Mouse (Mus musculus) kidney, postnatal 14 days (tissue): ENCODE results near the gene Lcp1.
"Not testable (repeated sequence)": the region's sequence is repeated elsewhere in the genome, so short reads cannot be mapped to it uniquely, and the experiment has no call there.

Experiments used
- DNase-seq: peaks from one replicate; pipeline ENCODE4 v3.0.0; 2022; ENCODE audit warnings: mixed read lengths

Gene Lcp1

GRCm38 (mm10) chr14:75130501-75131318, at the start of gene Lcp1, which contains the start of gene Lrrc63:
TSS of gene Lcp1 (plus strand) at chr14:75131101.
TSS of gene Lrrc63 (minus strand) at chr14:75130881.
- peak; percentile 89 for DNase-seq

DNA sequence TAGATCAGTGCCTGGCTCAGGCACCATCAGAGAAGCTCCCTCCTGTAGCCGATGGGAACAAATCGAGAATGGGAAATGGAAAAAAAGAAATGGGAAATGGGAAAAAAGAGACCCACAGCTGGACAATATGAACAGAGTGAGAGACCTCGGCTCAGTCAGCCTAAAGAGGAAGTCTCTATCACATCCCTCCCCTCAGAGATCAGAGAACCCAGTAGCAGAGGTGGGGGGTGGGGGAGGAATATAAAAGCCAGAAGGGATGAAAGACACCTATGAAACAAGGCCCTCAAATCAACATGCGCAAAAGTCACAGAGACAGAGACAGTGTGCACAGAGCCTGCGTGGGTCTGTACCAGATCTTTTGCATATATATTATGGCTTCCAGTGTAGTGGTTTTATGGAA, 27.9 kb upstream of the Lcp1 start:
- no peak for DNase-seq

DNA sequence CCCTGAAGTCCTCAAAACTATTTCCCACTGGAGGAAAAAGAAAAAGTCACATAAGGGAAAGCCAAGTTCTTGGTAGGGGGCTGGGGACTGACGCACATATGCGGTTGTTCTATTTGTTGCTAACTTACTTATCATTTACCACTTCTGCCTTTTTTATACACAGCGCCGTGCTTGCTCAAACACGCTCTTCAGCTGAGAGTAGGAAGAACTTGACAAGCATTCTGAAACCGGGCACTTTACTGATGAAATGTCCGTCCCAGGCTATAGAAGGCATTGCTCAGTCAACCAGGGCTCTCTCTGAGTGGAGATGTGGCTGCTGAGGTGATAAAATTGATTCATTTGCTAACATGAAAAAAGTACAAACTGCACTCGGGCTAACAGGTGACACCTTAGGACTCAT, 9.2 kb upstream of the Lcp1 start:
- DNase-seq: no peak

DNA sequence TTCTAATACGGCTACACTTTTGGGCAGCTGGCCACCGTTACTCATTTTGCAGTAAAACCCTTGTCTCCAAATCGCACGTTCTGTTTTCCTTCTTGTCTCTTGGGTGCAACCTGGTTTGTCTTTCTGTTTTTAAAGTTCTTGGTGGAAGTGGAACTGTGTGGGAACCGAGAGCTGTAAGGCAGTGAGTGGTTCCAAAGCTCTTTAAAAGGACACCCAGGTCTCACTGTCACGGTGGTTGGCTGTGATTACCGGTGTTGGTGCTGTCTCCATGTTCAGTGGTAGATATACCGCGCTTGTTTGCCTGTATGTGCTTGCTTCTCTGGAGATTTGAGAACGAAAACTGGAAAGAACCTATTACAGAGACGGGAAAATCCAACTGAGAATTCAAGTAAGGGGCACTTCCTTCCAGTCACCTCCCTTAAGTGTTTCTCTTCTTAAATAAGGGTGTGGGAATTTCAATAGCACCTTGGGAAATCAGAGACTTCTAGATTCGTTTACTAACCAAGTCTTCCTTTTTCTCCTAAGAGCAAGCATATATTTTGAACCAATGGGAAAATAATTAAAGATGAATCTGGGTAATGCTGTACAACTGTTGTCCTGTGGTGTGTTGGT, 529 bp downstream of the Lcp1 start:
- DNase-seq: no peak

DNA sequence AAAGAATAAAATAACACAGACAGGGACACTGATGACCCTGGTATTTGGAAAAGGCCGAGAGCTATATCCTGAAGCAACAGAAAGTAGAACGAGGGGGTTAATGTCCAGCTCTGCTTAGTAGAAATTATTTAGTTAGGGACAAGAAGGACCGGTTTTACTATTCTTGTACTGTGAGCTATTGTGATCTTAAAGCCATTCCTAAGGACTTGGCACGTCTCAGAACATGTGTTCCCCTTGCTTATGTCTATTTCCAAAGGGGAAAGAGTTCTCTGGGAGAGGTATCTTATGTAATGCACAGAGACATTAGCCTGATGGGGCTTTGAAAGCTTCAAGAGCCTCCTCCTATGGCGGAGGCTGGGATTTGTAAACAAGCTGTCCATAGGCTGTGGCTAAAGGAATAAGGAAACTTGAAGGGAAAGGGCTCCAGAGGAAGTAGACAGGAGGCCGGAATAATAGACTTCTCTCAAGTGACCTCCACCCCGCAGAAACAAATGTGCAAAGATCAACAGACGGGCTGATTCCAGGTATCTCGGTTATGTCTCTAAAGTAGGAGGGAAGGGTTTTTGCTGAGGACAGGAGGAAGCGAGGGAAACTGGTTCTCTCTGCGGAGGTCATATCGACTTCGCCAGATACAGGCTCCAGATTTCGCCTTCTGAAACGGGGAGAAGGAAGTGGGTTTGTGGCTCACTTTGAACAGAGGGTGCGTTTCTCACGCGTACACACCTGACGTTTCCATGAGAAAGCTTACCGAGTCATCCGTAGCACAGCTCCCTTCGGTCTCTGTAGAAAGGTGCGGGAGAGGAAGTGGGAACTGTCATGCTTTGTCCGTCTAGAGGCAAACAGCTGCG, 5.4 kb downstream of the Lcp1 start:
- DNase-seq: no peak

DNA sequence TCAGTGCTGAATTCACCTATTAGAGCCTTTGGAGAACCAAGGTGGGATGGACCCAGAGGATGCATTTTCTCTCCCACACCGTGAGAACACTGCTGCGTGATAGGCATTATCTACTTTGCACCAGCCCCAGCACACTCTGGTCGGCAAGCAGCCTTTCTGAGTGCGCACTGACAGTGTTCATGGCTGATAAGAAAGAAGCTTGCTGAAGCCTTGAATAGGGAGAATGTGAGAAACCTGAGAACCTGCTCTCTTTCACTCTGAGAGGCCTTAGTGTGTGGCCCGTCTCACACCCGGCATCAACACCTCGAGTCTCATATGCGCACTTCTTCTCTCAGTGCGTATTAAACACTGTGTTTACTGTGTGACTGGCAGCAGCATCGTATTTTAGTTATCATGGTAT, 7.6 kb downstream of the Lcp1 start:
- DNase-seq: no peak

DNA sequence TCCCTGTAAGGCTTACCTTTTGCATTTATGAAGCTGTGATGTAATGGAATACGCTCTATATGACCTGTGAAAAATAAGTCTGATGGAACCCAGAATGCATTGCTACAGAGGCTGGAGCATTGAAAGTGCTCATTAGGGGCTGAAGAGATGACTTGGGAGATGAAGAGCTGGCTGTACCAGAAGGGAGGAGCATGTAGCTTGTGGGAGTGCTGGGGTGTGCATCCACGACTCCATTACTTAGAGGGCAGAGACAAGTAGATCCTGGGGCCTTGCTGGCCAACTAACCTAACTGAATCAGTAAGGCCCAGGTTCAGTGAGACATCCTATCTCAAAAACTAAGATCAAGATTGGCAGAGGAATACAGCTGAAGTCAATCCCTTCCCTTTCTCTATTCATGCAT, 8.3 kb downstream of the Lcp1 start:
- DNase-seq: no peak

DNA sequence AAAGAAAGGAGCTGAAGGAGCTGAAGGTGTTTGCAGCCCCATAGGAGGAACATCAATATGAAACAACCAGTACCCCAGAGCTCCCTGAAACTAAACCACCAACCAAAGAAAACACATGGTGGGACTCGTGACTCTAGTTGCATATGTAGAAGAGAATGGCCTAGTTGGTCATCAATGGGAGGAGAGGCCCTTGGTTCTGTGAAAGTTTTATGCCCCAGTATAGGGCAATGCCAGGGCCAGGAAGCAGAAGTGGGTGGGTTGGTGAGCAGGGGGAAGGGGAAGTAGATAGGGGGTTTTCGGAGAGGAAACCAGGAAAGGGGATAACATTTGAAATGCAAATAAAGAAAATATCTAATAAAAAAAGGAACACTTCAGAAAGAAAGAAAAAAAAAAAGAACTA, 16.8 kb downstream of the Lcp1 start:
- not testable (repeated sequence) for DNase-seq

GRCm38 (mm10) chr14:75148229-75148628, 17.3 kb downstream of the Lcp1 start:
- DNase-seq: peak; percentile 31

DNA sequence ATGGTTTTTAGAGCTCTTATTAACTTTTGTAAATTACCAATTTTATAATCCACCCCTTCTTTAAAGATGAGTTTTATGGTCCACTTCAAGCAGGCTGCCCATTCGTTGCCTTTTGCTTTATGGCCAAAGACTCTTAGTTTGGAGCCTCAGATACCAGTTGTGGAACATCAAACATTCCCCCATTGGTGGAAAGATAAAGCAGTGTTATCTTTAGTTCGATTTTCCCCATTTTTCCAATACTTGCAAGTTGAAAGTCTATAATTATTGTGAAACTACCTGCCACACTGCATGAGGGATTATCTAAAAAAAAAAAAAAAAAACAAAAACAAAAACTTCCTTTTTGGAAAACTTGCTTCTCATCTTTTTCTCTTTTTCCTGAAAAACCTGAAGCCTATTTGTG, 19.8 kb downstream of the Lcp1 start:
- DNase-seq: no peak

- DNase-seq: no peak
Observed at GRCm38 (mm10) chr14:75151146-75151545, 20.2 kb downstream of the Lcp1 start.

DNA sequence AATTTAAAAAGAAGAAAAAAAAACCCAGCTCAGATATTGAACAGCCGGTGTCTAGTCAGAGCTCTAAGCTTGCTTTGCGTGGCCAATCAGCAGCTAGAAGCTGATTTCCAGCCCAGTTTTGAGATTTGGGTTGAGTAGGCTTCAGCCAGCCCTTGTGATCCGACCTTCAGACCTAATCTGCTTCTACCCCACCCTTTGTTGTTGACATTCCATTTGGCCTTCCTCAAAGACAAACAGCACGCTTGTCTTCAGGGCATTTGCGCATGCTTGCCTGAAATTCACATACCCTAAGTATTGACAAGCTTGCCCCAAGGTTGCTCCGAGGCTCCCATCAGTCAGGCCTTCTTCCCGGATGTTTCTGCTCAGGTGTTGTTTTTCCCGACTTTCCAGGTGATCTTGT, 23.6 kb downstream of the Lcp1 start:
- no peak for DNase-seq

GRCm38 (mm10) chr14:75159375-75159774, 28.5 kb downstream of the Lcp1 start:
- DNase-seq: no peak

DNA sequence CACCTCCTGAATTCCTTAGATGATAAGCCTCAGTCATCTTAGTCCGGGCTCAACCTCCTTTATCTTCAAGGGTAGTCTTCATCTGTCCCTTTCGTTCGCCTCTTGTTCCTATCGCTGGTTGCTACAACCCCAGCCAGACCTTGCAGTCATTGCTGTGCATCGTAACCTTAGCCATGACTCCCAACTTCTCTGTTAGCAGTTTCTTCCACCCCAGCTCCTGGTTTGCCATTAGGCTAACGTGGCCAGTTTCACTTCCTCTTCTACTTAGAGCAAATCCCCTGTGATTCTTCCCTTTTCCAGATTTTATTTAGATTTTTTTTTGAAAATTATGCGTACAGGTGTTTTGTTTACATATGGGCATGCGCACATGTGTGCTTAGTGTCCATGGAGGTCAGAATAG, 33.0 kb downstream of the Lcp1 start:
- DNase-seq: no peak

GRCm38 (mm10) chr14:75164345-75164744, 33.4 kb downstream of the Lcp1 start:
- DNase-seq: no peak

DNA sequence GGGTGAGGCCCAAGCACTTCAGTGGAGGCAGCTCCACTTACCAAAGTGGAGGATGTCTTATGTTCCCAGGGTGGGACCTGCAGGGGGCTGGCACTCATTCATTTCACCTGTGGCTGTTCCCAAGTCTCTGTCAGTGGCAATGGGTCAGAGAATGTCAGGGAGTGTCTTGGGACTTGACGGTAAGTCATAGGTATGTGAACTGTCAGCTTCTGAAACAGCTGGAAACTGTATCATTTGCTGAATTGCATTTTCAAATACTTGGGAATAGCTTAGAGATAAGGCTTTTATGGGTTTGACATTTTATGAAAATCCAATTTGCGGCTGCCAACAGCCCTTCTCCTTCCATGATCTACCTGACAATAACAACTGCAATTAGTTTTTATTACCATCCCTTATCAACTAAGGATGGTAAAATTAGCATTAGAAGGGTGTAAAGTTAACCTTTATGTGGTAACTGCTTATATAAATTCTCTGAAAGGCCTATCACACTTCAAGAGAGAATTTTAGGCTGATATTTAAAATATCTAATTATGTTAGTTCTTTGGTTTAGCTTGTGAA, 34.8 kb downstream of the Lcp1 start:
- no peak for DNase-seq

DNA sequence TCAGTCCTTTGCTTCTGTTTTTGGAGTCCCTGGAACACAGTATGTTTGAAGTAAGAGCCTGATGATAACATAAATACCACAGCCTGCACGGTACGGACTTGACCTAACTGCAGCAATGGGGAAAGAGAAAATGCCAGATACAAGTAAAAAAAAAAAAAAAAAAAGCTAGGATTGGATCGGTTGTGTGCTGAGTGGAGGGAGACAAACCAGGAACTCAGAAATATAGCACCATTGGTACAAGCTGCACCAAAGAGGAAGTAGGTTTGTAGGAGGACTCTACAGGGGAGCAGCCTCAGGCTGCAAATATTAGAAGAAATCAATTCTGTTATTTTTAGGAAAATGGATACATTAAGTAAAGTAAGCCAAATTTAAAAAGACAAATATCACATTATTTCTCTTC, 37.6 kb downstream of the Lcp1 start:
- no peak for DNase-seq

DNA sequence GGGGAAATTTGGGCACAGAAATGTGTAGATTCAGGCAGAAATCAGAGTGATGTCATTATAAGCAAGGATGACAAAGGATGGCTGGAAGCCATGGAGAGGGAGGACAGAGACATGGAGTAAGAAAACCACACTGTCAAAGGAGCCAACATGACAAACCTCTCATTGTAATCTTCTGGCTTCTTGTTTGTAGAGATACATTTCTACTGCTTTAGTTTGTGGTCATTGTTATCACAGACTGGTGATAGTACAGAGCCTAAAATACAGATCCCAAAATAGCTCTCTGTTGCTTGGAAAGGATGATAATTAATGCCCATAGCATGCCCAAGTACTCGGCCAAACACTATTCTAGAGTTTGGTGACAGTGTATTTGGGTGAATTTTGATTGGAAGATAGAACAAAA, 39.6 kb downstream of the Lcp1 start:
- DNase-seq: no peak

DNA sequence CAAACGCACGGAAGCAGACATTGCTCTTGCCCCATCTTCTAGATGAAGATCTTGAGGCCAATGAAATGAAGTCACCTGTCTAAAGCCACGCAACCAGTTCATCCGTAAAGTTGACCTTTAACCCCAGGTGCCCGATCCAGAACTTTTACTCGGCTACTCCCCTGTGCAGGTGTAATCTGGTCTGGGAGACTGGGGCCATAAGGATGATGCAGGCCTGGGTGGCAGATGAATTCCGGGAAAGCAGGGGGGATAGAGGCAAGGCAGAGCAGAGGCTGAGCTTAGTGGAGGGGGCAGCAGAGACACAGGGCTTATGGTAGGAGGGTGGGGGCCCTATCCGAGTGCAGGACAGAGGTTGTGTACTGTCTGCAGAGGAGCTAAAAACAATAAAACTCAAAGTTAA, 43.4 kb downstream of the Lcp1 start:
- DNase-seq: no peak

- DNase-seq: no peak
Observed at GRCm38 (mm10) chr14:75174731-75175555, 44.0 kb downstream of the Lcp1 start.

DNA sequence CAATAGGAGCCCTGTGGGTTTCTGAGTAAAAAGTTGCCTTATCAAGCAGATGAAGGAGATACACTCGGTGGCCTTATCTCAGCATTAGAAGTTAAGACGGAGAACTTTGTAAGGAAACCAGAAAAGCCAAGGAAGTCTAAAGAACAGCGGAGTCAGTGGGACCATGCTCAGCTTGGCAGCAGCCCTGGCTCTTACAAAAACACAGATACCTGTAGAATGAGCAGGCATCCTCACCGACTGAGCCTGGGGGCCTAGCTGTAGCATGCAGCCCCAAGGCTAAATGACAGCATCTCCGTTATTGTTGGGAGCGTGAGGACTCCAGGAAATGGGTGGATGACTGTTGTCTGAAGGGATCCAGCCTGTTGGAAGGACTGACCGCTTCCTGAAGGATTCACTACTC, 44.9 kb downstream of the Lcp1 start:
- no peak for DNase-seq

GRCm38 (mm10) chr14:75176425-75177045, 45.6 kb downstream of the Lcp1 start:
- DNase-seq: no peak
